Mouse (Mus musculus) lung, postnatal 10 days (tissue): ENCODE data around the gene Prkaca.
"Not testable (repeated sequence)": the region's sequence is repeated elsewhere in the genome, so short reads cannot be mapped to it uniquely, and the experiment has no call there.

Experiments
- DNase-seq: peaks from one replicate; pipeline ENCODE4 v3.0.0; 2021

The Prkaca gene

GRCm38 (mm10) chr8:84003612-84004246, 30.9 kb downstream of the Prkaca start:
- DNase-seq: no peak

DNA sequence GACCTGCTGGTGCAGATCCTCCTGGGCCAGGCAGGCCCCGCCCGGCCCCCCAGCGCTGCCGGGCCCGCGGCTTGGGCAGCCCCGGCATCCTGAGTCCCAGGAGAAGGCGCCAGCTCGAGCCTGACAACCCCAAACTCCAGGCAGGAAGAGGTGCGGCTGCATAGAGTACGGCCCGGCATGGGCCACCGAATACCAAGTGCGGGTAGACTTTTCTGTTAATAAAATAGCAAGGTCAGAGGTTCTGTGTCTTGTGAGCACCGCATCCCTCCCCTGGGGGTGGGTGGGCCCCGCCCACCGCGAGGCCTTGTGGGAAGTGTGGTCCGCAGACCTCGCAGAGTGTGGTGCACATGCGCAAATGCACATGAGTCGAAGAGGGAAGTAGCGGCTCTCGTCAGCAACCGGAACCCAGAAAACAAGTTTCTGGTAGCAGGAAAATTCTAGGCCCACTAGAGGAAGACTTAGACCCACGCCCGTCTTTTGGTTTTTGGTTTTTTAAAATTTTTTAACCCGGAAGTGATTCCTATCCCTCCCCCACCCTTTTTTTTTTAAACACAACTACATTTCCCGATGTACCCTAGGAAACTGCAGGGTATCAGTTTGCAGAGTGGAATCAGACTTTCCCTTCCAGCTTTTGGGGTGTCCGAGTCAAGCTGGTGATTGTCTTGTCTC, 31.9 kb downstream of the Prkaca start:
- DNase-seq: peak; percentile 97

GRCm38 (mm10) chr8:84005502-84005901, 32.7 kb downstream of the Prkaca start:
- not testable (repeated sequence) for DNase-seq

DNA sequence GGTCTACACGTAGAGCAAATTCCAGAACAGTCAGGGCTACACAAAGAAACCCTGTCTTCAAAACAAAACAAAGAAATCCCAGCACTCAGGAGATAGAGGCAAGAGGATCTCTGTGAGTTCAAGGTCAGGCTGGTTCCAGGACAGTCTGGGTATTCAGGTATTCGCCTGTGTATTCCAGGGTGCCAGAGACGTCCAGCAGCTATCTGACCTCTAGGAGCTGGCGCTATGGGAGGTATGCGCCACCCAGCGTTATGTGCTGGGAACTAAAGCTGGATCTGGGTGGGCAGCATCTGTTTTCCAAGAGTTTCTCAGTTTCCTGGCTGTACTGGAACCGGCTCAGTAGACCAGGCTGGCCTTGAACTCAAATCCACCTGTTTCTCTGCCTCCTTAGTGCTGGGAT, 35.6 kb downstream of the Prkaca start:
- no peak for DNase-seq

DNA sequence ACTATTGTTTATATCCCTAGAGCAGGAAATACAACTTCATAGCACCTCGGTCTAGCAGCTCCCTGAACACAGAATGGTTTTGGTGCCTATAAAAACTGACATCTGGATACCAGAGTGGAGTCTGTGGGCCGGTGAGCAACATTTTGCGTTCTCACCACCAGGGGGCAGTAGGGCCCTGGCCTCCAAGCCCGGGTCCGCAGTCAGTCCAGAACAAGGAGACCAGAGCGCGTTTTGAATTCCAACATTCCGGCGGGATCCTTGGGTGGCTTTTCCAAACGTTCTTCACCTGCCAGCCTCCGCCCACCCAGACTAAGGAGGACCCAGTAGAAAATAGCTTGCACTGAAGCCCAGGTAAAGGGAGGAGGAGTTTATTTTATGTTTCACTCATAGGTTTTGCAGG, 37.1 kb downstream of the Prkaca start:
- DNase-seq: peak; percentile 93

GRCm38 (mm10) chr8:84010625-84011611, 38.1 kb downstream of the Prkaca start:
- DNase-seq: peak; percentile 79

GRCm38 (mm10) chr8:84011705-84012498, 39.1 kb downstream of the Prkaca start, which contains the start of gene 2210011C24Rik:
Gene 2210011C24Rik (minus strand): TSS chr8:84012171.
- peak; percentile 68 for DNase-seq

- no peak for DNase-seq
Measured at GRCm38 (mm10) chr8:84012499-84013165, 39.8 kb downstream of the Prkaca start.

DNA sequence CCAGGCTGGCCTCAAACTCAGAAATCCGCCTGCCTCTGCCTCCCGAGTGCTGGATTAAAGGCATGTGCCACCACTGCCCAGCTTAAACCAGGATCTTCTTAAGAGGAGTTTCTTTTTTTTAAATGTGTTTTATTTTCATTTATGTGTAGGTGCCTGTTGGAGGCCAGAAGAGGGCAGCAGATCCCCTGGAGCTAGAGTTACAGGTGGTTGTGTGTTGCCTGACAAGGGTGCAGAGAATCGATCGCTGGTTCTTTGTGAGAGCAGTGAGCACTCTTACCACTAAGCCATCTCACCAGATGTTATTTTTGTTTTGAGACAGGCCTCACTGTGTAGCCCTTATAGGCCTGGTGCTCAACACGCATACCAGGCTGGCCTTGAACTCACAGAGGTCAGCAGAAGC, 43.0 kb downstream of the Prkaca start:
- no peak for DNase-seq

DNA sequence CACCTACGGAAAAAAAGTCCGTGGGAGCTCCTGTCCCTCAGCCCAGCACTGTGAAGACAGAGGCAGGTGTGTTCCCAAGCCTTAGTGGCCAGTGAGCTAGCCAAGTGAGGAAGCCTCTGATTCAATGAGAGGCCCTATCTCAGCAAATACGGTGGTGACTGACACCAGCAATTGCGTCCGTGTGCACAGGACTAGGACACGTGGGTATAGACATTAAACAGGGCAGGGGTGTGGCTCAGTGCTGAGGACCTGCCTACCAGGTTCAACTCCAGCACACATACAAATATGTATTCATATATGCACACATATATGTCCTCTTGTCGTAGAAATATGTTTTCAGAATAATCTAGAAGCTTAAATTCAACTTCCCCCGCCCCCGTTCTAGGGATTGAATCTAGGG, 46.9 kb downstream of the Prkaca start:
- no peak for DNase-seq

- DNase-seq: peak; percentile 21
Measured at GRCm38 (mm10) chr8:84021096-84021495, 48.3 kb downstream of the Prkaca start, which contains the start of gene Palm3. Gene Palm3 (plus strand): TSS chr8:84021471.

- DNase-seq: peak; percentile 32
Measured at GRCm38 (mm10) chr8:84021569-84021968, 48.8 kb downstream of the Prkaca start.

DNA sequence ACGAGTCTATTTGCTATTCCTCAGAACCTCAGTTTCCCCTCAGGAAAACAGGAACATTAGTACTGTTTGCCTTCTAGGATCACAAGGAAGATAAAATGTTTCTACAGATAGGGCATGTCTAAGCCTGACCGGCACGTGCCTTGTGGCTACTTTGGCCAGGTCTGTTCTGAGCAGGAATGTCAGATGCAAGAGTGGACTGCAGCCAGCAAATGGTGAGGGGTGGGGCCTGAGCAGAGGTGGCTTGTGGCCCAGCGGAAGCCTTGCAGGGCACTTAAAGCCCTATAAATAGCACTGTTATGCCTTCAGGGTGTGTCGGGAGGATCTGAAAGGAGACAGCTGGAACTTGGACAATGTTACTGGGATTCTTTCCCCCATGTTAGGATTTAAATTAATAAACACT, 50.3 kb downstream of the Prkaca start:
- DNase-seq: peak; percentile 83

DNA sequence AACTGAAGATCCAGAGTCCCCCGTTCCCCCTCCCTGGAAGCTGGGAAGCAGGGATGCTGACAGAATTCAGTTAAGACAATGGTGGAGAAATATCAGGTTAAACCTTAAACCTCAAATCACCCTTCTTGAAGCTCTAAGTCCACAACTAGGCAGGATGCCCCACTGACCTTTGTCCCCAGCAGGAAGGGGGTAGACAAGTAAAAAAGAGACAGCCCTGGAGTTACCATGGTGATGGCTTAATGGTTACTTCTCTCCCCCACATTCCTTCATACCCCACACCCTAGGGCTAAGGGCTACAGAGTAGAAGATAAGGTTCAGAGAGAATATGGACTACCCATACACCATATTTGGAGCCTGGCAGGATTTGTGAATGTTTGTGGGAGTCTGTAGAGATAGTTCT, 50.8 kb downstream of the Prkaca start:
- no peak for DNase-seq

GRCm38 (mm10) chr8:84024171-84024570, 51.4 kb downstream of the Prkaca start:
- peak; percentile 72 for DNase-seq

DNA sequence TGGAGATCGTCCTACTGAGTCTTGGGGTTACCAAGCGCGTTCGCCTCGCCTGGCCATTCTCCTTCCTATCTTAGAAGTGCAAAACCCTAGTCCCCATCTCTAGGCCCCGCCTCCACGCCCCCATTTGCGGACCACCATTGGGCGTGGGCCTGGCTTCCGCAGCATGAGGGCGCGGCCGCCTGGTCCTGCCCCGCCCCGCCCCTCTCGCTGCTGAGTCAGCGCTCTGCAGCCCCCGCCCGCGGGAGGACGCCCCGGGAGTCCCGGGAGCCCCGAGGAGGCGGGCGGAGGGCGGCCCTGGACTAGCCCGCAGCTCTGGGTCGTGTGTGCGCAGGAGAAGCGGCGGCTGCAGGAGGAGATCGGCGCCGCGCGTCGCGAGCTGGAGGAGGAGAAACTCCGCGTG, 53.1 kb downstream of the Prkaca start:
- peak; percentile 62 for DNase-seq

- DNase-seq: peak; percentile 47
Measured at GRCm38 (mm10) chr8:84027449-84027848, 54.7 kb downstream of the Prkaca start.

- no peak for DNase-seq
Measured at GRCm38 (mm10) chr8:84029272-84029671, 56.5 kb downstream of the Prkaca start.

GRCm38 (mm10) chr8:84032777-84033176, 60.0 kb downstream of the Prkaca start:
- DNase-seq: no peak

GRCm38 (mm10) chr8:84038015-84038414, 65.2 kb downstream of the Prkaca start:
- DNase-seq: no peak

DNA sequence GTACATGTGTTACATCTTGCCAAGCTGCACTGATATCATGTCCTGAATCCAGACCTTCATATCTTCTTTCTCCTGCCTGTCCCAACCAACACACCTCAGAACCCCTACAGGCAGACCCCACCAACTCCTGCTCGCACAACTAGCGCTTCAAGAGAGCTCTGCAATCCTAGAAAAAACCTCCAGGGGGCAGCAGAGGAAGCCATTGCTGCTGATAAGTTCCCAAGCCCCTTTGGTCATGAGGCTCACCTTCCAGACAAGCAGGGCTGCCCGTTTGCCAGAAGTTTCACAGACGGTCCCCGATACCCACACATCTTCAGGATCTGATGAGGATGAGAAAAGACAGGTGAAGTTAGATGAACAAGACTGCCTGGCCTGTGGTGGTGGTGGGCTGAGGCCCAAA, 66.3 kb downstream of the Prkaca start:
- peak; percentile 85 for DNase-seq
